Mouse (Mus musculus): ENCODE measurements around the gene Btbd11.

- peak; percentile 70; the same call in 1 of the 2 replicates for TF ChIP-seq POLR2A (IDR thresholded peaks at IDR 0.05; ENCODE audit: borderline replicate concordance, low read depth, low read length)
- no peak for TF ChIP-seq CTCF (IDR thresholded peaks at IDR 0.05; ENCODE audit: low read depth, low read length)
Measured at GRCm38 (mm10) chr10:85386605-85387218, at the start of gene Btbd11.
